Mouse (Mus musculus): ENCODE data around the gene Cby1. TPM values are rescaled to one million over a fixed set of nuclear protein-coding genes. Genes with fewer than 3 reads are reported as not detected.
A peak's percentile ranks its signal among the peaks of the same experiment; 100 is the strongest.

Cby1 gene
- 72.4 and 73.0 TPM in 2 replicates for polyA plus RNA-seq (2015; fragmentation: Nextera tagmentation; extraction: Ambion mirVana)

GRCm38 (mm10) chr15:79658531-79659375 lies at the start of gene Cby1, which contains the start of gene Fam227a:
Gene Cby1, plus strand, starts transcription at chr15:79659199.
Gene Fam227a, minus strand, starts transcription at chr15:79658956.
- H3K27me3 ChIP-seq (ENCODE audit: control insufficient read depth, insufficient read depth, low read depth, low read length), result no peaks in the 10 kb centered on the region
- H3K36me3 ChIP-seq (ENCODE audit: control insufficient read depth, insufficient read depth, low read length), result 0 out of 2 replicates have a peak, but pooled peaks cover 2% of the 10 kb centered on the region
- under 1% methylated on average over 55 of the region's 55 CpGs for WGBS
- ATAC-seq (ENCODE audit: low read depth), result peak; percentile 92
- H3K9me3 ChIP-seq (ENCODE audit: control insufficient read depth, low read length), result no peaks in the 10 kb centered on the region
- peak within 1 kb of the TSS; percentile 88 for H3K27ac ChIP-seq (ENCODE audit: low read length)
- H3K4me2 ChIP-seq (ENCODE audit: low read depth, low read length), result peak within 1 kb of the TSS; percentile 97
- H3K4me3 ChIP-seq (ENCODE audit: low read length), result peak within 1 kb of the TSS; percentile 85
- H3K4me1 ChIP-seq (replicated peaks; ENCODE audit: control insufficient read depth, insufficient read depth, low read length), result peaks cover 5% of the 10 kb centered on the region
- H3K9ac ChIP-seq (ENCODE audit: low read length), result peak within 1 kb of the TSS; percentile 90

GRCm38 (mm10) chr15:79609226-79609625 lies 49.8 kb upstream of the Cby1 start:
- H3K27me3 ChIP-seq (ENCODE audit: control insufficient read depth, insufficient read depth, low read depth, low read length), result no peaks in the 10 kb centered on the region
- H3K4me2 ChIP-seq (ENCODE audit: low read depth, low read length), result no peak overlapping the region
- H3K27ac ChIP-seq (ENCODE audit: low read length), result no peak overlapping the region
- no peak overlapping the region for H3K9ac ChIP-seq (ENCODE audit: low read length)
- H3K4me1 ChIP-seq (replicated peaks; ENCODE audit: control insufficient read depth, insufficient read depth, low read length), result no peaks in the 10 kb centered on the region; the same call in 1 of the 2 replicates
- no peaks in the 10 kb centered on the region for H3K9me3 ChIP-seq (ENCODE audit: control insufficient read depth, low read length)
- H3K36me3 ChIP-seq (ENCODE audit: control insufficient read depth, insufficient read depth, low read length), result no peaks in the 10 kb centered on the region; the same call in 1 of the 2 replicates
- ATAC-seq (ENCODE audit: low read depth), result no peak
- no peak overlapping the region for H3K4me3 ChIP-seq (ENCODE audit: low read length)
- WGBS, result 90% methylated on average over 2 of the region's 2 CpGs

GRCm38 (mm10) chr15:79615501-79615900 lies 43.5 kb upstream of the Cby1 start:
- no peak overlapping the region for H3K9ac ChIP-seq (ENCODE audit: low read length)
- H3K36me3 ChIP-seq (ENCODE audit: control insufficient read depth, insufficient read depth, low read length), result no peaks in the 10 kb centered on the region; the same call in 1 of the 2 replicates
- 64% methylated on average over 7 of the region's 7 CpGs for WGBS
- no peak overlapping the region for H3K4me2 ChIP-seq (ENCODE audit: low read depth, low read length)
- H3K4me1 ChIP-seq (replicated peaks; ENCODE audit: control insufficient read depth, insufficient read depth, low read length), result no peaks in the 10 kb centered on the region
- no peaks in the 10 kb centered on the region for H3K9me3 ChIP-seq (ENCODE audit: control insufficient read depth, low read length)
- no peak for ATAC-seq (ENCODE audit: low read depth)
- no peak overlapping the region for H3K27ac ChIP-seq (ENCODE audit: low read length)
- no peaks in the 10 kb centered on the region for H3K27me3 ChIP-seq (ENCODE audit: control insufficient read depth, insufficient read depth, low read depth, low read length)
- no peak overlapping the region for H3K4me3 ChIP-seq (ENCODE audit: low read length)

- no peak overlapping the region for H3K27ac ChIP-seq (ENCODE audit: low read length)
- no peaks in the 10 kb centered on the region for H3K4me1 ChIP-seq (replicated peaks; ENCODE audit: control insufficient read depth, insufficient read depth, low read length)
- no peak overlapping the region for H3K4me2 ChIP-seq (ENCODE audit: low read depth, low read length)
- no peaks in the 10 kb centered on the region for H3K9me3 ChIP-seq (ENCODE audit: control insufficient read depth, low read length)
- no peak overlapping the region for H3K4me3 ChIP-seq (ENCODE audit: low read length)
- H3K27me3 ChIP-seq (ENCODE audit: control insufficient read depth, insufficient read depth, low read depth, low read length), result no peaks in the 10 kb centered on the region
- H3K9ac ChIP-seq (ENCODE audit: low read length), result no peak overlapping the region
- H3K36me3 ChIP-seq (ENCODE audit: control insufficient read depth, insufficient read depth, low read length), result no peaks in the 10 kb centered on the region; the same call in 1 of the 2 replicates
- no peak for ATAC-seq (ENCODE audit: low read depth)
- 75% methylated on average over 5 of the region's 5 CpGs for WGBS
Measured at GRCm38 (mm10) chr15:79616729-79617128, 42.3 kb upstream of the Cby1 start.

GRCm38 (mm10) chr15:79617135-79617534 lies 41.9 kb upstream of the Cby1 start:
- Histone ChIP-seq H3K36me3 (ENCODE audit: control insufficient read depth, insufficient read depth, low read length) (no peaks in the 10 kb centered on the region; the same call in 1 of the 2 replicates), H3K4me2 (ENCODE audit: low read depth, low read length) (no peak overlapping the region), H3K9ac (ENCODE audit: low read length) (no peak overlapping the region), H3K4me3 (ENCODE audit: low read length) (no peak overlapping the region), H3K4me1 (replicated peaks; ENCODE audit: control insufficient read depth, insufficient read depth, low read length) (no peaks in the 10 kb centered on the region), H3K9me3 (ENCODE audit: control insufficient read depth, low read length) (no peaks in the 10 kb centered on the region), H3K27ac (ENCODE audit: low read length) (no peak overlapping the region), H3K27me3 (ENCODE audit: control insufficient read depth, insufficient read depth, low read depth, low read length) (no peaks in the 10 kb centered on the region)
- WGBS, result 82% methylated on average over 11 of the region's 11 CpGs
- ATAC-seq (ENCODE audit: low read depth), result no peak

- no peaks in the 10 kb centered on the region for H3K9me3 ChIP-seq (ENCODE audit: control insufficient read depth, low read length)
- H3K4me2 ChIP-seq (ENCODE audit: low read depth, low read length), result no peak overlapping the region
- H3K27ac ChIP-seq (ENCODE audit: low read length), result no peak overlapping the region
- peaks cover 3% of the 10 kb centered on the region; the same call in 1 of the 2 replicates for H3K36me3 ChIP-seq (ENCODE audit: control insufficient read depth, insufficient read depth, low read length)
- no peak overlapping the region for H3K4me3 ChIP-seq (ENCODE audit: low read length)
- H3K27me3 ChIP-seq (ENCODE audit: control insufficient read depth, insufficient read depth, low read depth, low read length), result no peaks in the 10 kb centered on the region
- no peak for ATAC-seq (ENCODE audit: low read depth)
- no peaks in the 10 kb centered on the region for H3K4me1 ChIP-seq (replicated peaks; ENCODE audit: control insufficient read depth, insufficient read depth, low read length)
- WGBS, result 75% methylated on average over 7 of the region's 7 CpGs
- H3K9ac ChIP-seq (ENCODE audit: low read length), result no peak overlapping the region
Measured at GRCm38 (mm10) chr15:79618456-79618855, 40.5 kb upstream of the Cby1 start.

- H3K36me3 ChIP-seq (ENCODE audit: control insufficient read depth, insufficient read depth, low read length), result peaks cover 3% of the 10 kb centered on the region; the same call in 1 of the 2 replicates
- H3K9me3 ChIP-seq (ENCODE audit: control insufficient read depth, low read length), result no peaks in the 10 kb centered on the region
- H3K27me3 ChIP-seq (ENCODE audit: control insufficient read depth, insufficient read depth, low read depth, low read length), result no peaks in the 10 kb centered on the region
- 67% methylated on average over 11 of the region's 11 CpGs for WGBS
- no peak overlapping the region for H3K4me3 ChIP-seq (ENCODE audit: low read length)
- H3K4me2 ChIP-seq (ENCODE audit: low read depth, low read length), result no peak overlapping the region
- no peak overlapping the region for H3K27ac ChIP-seq (ENCODE audit: low read length)
- no peak for ATAC-seq (ENCODE audit: low read depth)
- H3K4me1 ChIP-seq (replicated peaks; ENCODE audit: control insufficient read depth, insufficient read depth, low read length), result no peaks in the 10 kb centered on the region
- H3K9ac ChIP-seq (ENCODE audit: low read length), result no peak overlapping the region
Measured at GRCm38 (mm10) chr15:79619770-79620414, 39.1 kb upstream of the Cby1 start.

GRCm38 (mm10) chr15:79630471-79630870 lies 28.5 kb upstream of the Cby1 start:
- Histone ChIP-seq H3K27ac (ENCODE audit: low read length) (no peak overlapping the region), H3K36me3 (ENCODE audit: control insufficient read depth, insufficient read depth, low read length) (peaks cover 12% of the 10 kb centered on the region), H3K4me1 (replicated peaks; ENCODE audit: control insufficient read depth, insufficient read depth, low read length) (no peaks in the 10 kb centered on the region), H3K27me3 (ENCODE audit: control insufficient read depth, insufficient read depth, low read depth, low read length) (no peaks in the 10 kb centered on the region), H3K4me3 (ENCODE audit: low read length) (no peak overlapping the region), H3K9ac (ENCODE audit: low read length) (no peak overlapping the region), H3K4me2 (ENCODE audit: low read depth, low read length) (no peak overlapping the region), H3K9me3 (ENCODE audit: control insufficient read depth, low read length) (no peaks in the 10 kb centered on the region)
- 51% methylated on average over 2 of the region's 2 CpGs for WGBS
- no peak for ATAC-seq (ENCODE audit: low read depth)

GRCm38 (mm10) chr15:79641135-79641817 lies 17.7 kb upstream of the Cby1 start:
- no peak for ATAC-seq (ENCODE audit: low read depth)
- Histone ChIP-seq H3K9ac (ENCODE audit: low read length) (no peak overlapping the region), H3K27me3 (ENCODE audit: control insufficient read depth, insufficient read depth, low read depth, low read length) (no peaks in the 10 kb centered on the region), H3K4me2 (ENCODE audit: low read depth, low read length) (no peak overlapping the region), H3K27ac (ENCODE audit: low read length) (no peak overlapping the region), H3K4me1 (replicated peaks; ENCODE audit: control insufficient read depth, insufficient read depth, low read length) (no peaks in the 10 kb centered on the region), H3K9me3 (ENCODE audit: control insufficient read depth, low read length) (no peaks in the 10 kb centered on the region), H3K4me3 (ENCODE audit: low read length) (no peak overlapping the region), H3K36me3 (ENCODE audit: control insufficient read depth, insufficient read depth, low read length) (no peaks in the 10 kb centered on the region)
- WGBS, result 48% methylated on average over 12 of the region's 12 CpGs
